Mouse (Mus musculus) ES-Bruce4 (cell line): ENCODE data around the gene Lrmda. TPM values are rescaled to one million over a fixed set of nuclear protein-coding genes. Genes with fewer than 3 reads are reported as not detected.

Experiments used
- H3K27ac ChIP-seq: 2 replicates; pipeline ENCODE4 v1.5.1; 2012; ENCODE audit warnings: low read length, inconsistent platforms; ENCODE audit not compliant: insufficient read depth
- H3K27me3 ChIP-seq: 2 replicates; pipeline ENCODE4 v1.6.1; 2012; ENCODE audit warnings: mild to moderate bottlenecking, low read length, inconsistent platforms; ENCODE audit not compliant: control insufficient read depth, poor library complexity, insufficient read depth, severe bottlenecking
- H3K36me3 ChIP-seq: 2 replicates; pipeline ENCODE4 v1.6.1; 2012; ENCODE audit warnings: inconsistent platforms, mild to moderate bottlenecking, low read length, moderate library complexity; ENCODE audit not compliant: control insufficient read depth, poor library complexity, insufficient read depth, severe bottlenecking
- H3K4me1 ChIP-seq: one replicate; pipeline ENCODE4 v1.8.1; 2011; ENCODE audit warnings: low read length; ENCODE audit not compliant: control insufficient read depth, insufficient read depth
- H3K4me3 ChIP-seq: 2 replicates; pipeline ENCODE4 v1.5.1; 2011; ENCODE audit warnings: low read depth, mild to moderate bottlenecking, low read length
- H3K9ac ChIP-seq: 2 replicates; pipeline ENCODE4 v1.6.1; 2012; ENCODE audit warnings: low read depth, mild to moderate bottlenecking, inconsistent platforms; ENCODE audit not compliant: poor library complexity, severe bottlenecking
- H3K9me3 ChIP-seq: replicated peaks from 2 replicates; pipeline ENCODE4 v1.6.1; 2012; ENCODE audit warnings: mild to moderate bottlenecking, low read length, inconsistent platforms; ENCODE audit not compliant: control insufficient read depth, poor library complexity, insufficient read depth, severe bottlenecking
- CTCF ChIP-seq: IDR thresholded peaks from one replicate; pipeline ENCODE4 v1.8.1; 2011; ENCODE audit warnings: low read depth, low read length
- EP300 ChIP-seq: IDR thresholded peaks from 2 replicates; pipeline ENCODE4 v1.6.1; 2011; ENCODE audit warnings: low read depth, low read length; ENCODE audit not compliant: insufficient read depth
- POLR2A ChIP-seq: IDR thresholded peaks from one replicate; pipeline ENCODE4 v1.8.1; 2011; ENCODE audit warnings: low read length; ENCODE audit not compliant: insufficient read depth
- polyA plus RNA-seq: library from polyadenylated mRNA; stranded (reverse); fragments of >200 nt; gene quantifications from 2 replicates; pipeline ENCODE4 v1.2.4, GENCODE M21; 2011; ENCODE audit warnings: low read depth; ENCODE audit not compliant: missing spikeins, insufficient read depth, insufficient read length

Lrmda gene
- polyA plus RNA-seq, 1 experiment, result not detected

GRCm38 (mm10) chr14:22545887-22546675 is 526.6 kb downstream of the Lrmda start:
- H3K27me3 ChIP-seq, result no peaks in the 10 kb centered on the region; the same call in 1 of the 2 replicates
- no peaks in the 10 kb centered on the region for H3K9me3 ChIP-seq
- H3K36me3 ChIP-seq, result no peaks in the 10 kb centered on the region
- no peaks in the 10 kb centered on the region for H3K4me1 ChIP-seq
- H3K4me3 ChIP-seq, result no peak overlapping the region
- H3K9ac ChIP-seq, result no peak overlapping the region
- H3K27ac ChIP-seq, result no peak overlapping the region
- no peak for TF ChIP-seq EP300
- TF ChIP-seq CTCF, result no peak
- TF ChIP-seq POLR2A, result no peak

- no peak overlapping the region for H3K27ac ChIP-seq
- H3K36me3 ChIP-seq, result no peaks in the 10 kb centered on the region
- H3K27me3 ChIP-seq, result no peaks in the 10 kb centered on the region; the same call in 1 of the 2 replicates
- no peaks in the 10 kb centered on the region for H3K9me3 ChIP-seq
- no peaks in the 10 kb centered on the region for H3K4me1 ChIP-seq
- no peak overlapping the region for H3K9ac ChIP-seq
- H3K4me3 ChIP-seq, result no peak overlapping the region
- no peak for TF ChIP-seq EP300
- no peak for TF ChIP-seq POLR2A
- TF ChIP-seq CTCF, result no peak
Measured at GRCm38 (mm10) chr14:22546676-22546984, 527.1 kb downstream of the Lrmda start.

GRCm38 (mm10) chr14:22548286-22548685 is 528.8 kb downstream of the Lrmda start:
- Histone ChIP-seq H3K9me3 (no peaks in the 10 kb centered on the region), H3K4me1 (no peaks in the 10 kb centered on the region), H3K4me3 (no peak overlapping the region), H3K36me3 (no peaks in the 10 kb centered on the region), H3K9ac (no peak overlapping the region), H3K27ac (no peak overlapping the region), H3K27me3 (no peaks in the 10 kb centered on the region; the same call in 1 of the 2 replicates)
- no peak for TF ChIP-seq POLR2A
- TF ChIP-seq EP300, result no peak
- no peak for TF ChIP-seq CTCF

- Histone ChIP-seq H3K9me3 (no peaks in the 10 kb centered on the region), H3K4me1 (no peaks in the 10 kb centered on the region), H3K27me3 (no peaks in the 10 kb centered on the region; the same call in 1 of the 2 replicates), H3K4me3 (no peak overlapping the region), H3K9ac (no peak overlapping the region), H3K36me3 (no peaks in the 10 kb centered on the region), H3K27ac (no peak overlapping the region)
- TF ChIP-seq POLR2A, result no peak
- no peak for TF ChIP-seq CTCF
- TF ChIP-seq EP300, result no peak
Measured at GRCm38 (mm10) chr14:22549166-22549565, 529.7 kb downstream of the Lrmda start.

GRCm38 (mm10) chr14:22552358-22552757 is 532.8 kb downstream of the Lrmda start:
- H3K27me3 ChIP-seq, result no peaks in the 10 kb centered on the region; the same call in 1 of the 2 replicates
- no peak for TF ChIP-seq POLR2A
- no peak for TF ChIP-seq EP300
- TF ChIP-seq CTCF, result no peak
- H3K4me3 ChIP-seq, result no peak overlapping the region
- H3K4me1 ChIP-seq, result no peaks in the 10 kb centered on the region
- no peak overlapping the region for H3K27ac ChIP-seq
- H3K36me3 ChIP-seq, result no peaks in the 10 kb centered on the region
- no peaks in the 10 kb centered on the region for H3K9me3 ChIP-seq
- no peak overlapping the region for H3K9ac ChIP-seq

GRCm38 (mm10) chr14:22552841-22553240 is 533.3 kb downstream of the Lrmda start:
- Histone ChIP-seq H3K9me3 (no peaks in the 10 kb centered on the region), H3K4me3 (no peak overlapping the region), H3K27ac (no peak overlapping the region), H3K9ac (no peak overlapping the region), H3K4me1 (no peaks in the 10 kb centered on the region), H3K36me3 (no peaks in the 10 kb centered on the region), H3K27me3 (no peaks in the 10 kb centered on the region; the same call in 1 of the 2 replicates)
- TF ChIP-seq POLR2A (no peak), CTCF (no peak), EP300 (no peak)
